Mouse (Mus musculus): Measurements from ENCODE around the gene Add3.

The Add3 gene

GRCm38 (mm10) chr19:53273055-53273722 lies 132.9 kb downstream of the Add3 start:
- DNase-seq (ENCODE audit: low read depth, low spot score), result no peak

- no peak for DNase-seq (ENCODE audit: low read depth, low spot score)
Observed at GRCm38 (mm10) chr19:53273781-53274428, 133.7 kb downstream of the Add3 start.

GRCm38 (mm10) chr19:53275204-53275603 lies 135.0 kb downstream of the Add3 start:
- no peak for DNase-seq (ENCODE audit: low read depth, low spot score)

- DNase-seq (ENCODE audit: low read depth, low spot score), result no peak
Observed at GRCm38 (mm10) chr19:53276902-53277707, 136.9 kb downstream of the Add3 start.

- DNase-seq (ENCODE audit: low read depth, low spot score), result no peak
Observed at GRCm38 (mm10) chr19:53278491-53279415, 138.5 kb downstream of the Add3 start.

GRCm38 (mm10) chr19:53280254-53280653 lies 140.0 kb downstream of the Add3 start:
- no peak for DNase-seq (ENCODE audit: low read depth, low spot score)

- DNase-seq (ENCODE audit: low read depth, low spot score), result no peak
Observed at GRCm38 (mm10) chr19:53282571-53282970, 142.3 kb downstream of the Add3 start.

GRCm38 (mm10) chr19:53283742-53284141 lies 143.5 kb downstream of the Add3 start:
- DNase-seq (ENCODE audit: low read depth, low spot score), result no peak

- no peak for DNase-seq (ENCODE audit: low read depth, low spot score)
Observed at GRCm38 (mm10) chr19:53284268-53285208, 144.3 kb downstream of the Add3 start.

- DNase-seq (ENCODE audit: low read depth, low spot score), result no peak
Observed at GRCm38 (mm10) chr19:53296331-53297254, 156.3 kb downstream of the Add3 start.

Measured in c-Kit-negative CD71-positive TER-119-positive erythroid progenitor cells, embryonic 14.5 days (primary cell).